Mouse (Mus musculus) retina, adult 2 months (tissue): ENCODE data around the gene Trim25.

Source experiments
- DNase-seq: peaks from one replicate; pipeline ENCODE4 v3.0.0-alpha.2; 2012; ENCODE audit warnings: low read depth, low spot score

Trim25 gene

DNA sequence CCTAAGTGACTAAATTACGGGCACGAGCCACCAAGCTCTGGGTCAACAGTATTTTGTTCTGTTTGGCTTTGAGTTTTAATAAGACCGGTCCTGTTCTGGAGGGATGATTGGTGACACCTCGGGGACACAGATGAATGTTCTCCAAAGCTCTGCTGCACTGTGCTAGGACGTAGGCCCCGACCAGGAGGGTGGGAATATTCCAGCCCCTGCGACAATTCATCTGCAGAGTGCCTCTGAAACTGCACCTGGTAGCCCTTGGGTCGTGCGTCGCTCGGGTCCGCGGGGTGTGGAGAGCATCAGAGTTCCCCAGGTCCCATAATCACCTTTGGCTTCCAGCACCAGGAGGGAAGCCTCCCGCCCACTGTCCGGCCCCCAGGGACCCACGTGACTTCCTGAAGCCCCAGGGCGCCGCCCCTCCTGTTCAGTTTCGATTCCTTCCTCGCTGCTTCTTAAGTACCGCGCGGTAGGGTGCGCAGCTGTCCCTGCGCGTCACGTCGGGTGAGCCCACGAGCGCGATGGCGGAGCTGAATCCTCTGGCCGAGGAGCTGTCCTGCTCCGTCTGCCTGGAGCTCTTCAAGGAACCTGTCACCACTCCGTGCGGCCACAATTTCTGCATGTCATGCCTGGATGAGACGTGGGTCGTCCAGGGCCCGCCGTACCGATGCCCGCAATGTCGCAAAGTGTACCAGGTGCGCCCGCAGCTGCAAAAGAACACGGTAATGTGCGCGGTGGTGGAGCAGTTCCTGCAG, at the start of gene Trim25:
TSS of gene Trim25 (plus strand) at position 403 of the 749 bp plus-strand sequence.
- DNase-seq = peak; percentile 82

DNA sequence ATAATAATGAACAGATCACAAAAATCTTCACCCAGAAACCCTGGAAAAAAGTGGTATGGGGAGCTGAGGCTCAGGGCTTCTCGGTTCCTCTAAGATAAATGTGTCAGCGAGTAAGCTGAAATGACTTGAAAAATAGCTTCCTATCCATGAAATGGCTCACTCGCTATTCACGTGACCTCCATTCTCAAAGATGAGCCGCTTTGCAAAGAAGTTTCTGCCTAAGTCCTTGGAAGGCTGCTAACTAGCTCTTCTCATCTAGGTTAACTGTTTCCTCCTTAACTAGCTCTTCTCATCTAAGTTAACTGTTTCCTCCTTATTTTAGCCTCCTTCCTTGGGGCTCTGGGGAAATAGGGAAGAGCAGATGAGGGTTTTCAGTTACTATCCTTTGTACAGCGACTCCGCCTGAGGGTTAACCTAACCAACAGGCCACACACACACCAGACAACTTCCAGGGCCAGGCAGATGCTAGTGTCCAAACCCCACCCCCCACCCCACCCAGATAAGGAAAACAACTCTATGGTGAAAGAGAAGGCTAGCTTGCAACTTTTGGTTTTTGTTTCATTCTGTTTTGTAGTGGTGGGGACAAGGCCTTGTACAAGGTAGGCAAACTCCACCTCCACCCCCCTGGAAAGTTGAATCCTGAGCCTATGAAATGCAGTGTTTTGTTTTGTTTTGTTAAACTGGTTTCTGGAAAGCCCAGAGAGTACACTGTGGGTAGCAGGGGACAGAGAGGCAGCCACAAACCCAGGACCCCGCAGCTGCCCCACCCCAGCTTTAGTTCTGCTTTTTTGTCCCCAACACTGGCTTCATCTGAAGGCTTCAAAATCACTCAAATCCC, 49.2 kb upstream of the Trim25 start:
- no peak for DNase-seq

DNA sequence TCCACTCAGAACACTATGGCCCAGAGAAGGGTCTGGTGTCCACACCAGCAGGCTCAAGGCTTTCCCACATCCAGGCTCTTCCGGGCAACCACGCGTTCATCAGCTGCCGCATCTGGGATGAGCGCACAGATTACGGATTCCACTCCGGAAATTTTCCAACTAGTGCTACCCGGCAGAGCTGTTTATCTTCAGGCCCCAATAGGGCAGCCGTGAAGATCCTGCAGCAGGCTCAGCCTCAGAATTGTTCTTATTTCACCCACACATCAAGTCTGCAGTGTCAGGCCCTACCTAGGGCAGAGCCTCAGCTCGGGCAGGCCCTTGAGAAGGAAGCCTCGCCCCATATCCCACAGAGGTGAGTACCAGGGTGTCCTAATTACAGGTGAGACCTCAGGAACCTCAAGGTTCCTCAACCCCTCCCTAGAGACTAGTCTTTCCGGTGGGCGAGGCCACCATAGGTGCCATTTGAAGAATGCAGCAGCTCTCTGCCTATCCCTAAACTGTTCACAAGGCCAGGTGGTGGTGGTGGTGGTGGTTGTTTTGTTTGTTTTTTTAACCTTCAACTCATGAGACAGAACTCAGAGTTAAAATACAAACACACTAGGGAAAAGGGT, 48.4 kb upstream of the Trim25 start:
- no peak for DNase-seq

DNA sequence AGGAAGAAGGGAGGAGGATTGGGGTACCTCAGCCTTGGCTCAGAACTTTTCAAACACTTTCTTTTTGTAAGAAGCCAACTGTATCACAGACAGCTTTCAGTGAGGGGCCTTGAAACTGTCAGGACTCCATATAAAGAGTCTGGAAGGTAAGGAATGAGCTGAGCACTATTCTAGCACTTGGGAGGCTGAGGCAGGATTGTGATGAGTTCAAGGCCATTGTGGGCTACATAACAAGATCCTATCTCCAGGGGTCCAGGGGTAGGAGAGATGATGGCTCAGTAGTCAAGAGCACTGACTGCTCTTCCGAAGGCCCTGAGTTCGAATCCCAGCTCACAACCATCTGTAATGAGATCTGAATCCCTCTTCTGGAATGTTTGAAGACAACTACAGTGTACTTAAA, 47.6 kb upstream of the Trim25 start:
- DNase-seq = no peak

DNA sequence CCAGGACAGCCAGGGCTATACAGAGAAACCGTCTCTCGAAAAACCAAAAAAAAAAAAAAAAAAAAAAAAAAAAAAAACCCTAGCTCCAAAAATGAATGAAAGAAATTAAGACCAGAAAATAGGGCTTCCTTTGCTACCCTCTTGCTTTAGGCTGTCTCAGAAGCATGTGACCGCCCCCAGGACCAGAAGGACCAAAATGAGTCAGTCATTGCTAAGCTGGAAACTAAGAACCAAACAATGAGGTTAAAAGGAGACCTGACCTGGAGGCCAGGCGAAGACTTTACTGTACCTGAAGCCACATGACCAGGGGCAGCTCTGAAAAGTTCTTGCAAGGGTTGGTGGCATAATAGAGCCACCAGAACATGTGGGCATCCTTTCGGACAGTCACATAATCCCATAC, 47.1 kb upstream of the Trim25 start:
- DNase-seq = no peak

DNA sequence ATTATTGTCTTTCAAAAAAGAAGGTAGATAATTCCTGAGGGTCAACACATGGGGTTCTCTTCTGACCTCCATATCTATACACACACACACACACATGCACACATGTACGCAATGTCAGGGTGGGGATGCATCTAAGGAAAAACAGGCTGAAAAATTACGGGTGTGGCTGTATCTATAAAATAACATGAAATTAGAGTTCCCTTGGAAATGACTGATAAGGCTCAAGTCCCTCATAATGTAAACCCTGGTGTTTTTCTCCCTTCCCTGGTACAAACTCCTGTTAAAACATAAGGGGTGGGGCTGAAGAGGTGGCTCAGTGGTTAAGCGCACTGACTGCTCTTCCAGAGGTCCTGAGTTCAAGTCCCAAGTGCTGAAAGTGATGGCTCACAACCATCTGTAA, 45.6 kb upstream of the Trim25 start:
- no peak for DNase-seq

DNA sequence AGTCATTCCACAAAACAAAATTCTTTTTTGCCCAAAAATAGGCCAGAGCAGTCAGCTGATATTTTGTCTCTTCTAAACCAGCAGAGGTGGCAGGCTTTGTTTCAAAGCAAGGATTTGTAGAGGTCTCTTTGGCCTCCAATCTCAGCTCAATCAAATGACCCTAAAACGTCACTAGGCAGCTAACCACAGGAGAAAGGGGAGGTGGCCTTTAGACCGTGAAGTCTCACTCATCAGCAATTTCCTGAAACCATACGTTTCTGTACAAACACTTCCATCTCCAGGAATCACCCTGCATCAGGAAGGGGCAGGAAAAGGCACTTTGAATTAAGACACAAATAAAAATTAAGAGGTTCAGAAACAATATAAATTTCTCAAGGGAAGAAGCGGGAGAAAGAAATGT, 44.4 kb upstream of the Trim25 start:
- DNase-seq = no peak

DNA sequence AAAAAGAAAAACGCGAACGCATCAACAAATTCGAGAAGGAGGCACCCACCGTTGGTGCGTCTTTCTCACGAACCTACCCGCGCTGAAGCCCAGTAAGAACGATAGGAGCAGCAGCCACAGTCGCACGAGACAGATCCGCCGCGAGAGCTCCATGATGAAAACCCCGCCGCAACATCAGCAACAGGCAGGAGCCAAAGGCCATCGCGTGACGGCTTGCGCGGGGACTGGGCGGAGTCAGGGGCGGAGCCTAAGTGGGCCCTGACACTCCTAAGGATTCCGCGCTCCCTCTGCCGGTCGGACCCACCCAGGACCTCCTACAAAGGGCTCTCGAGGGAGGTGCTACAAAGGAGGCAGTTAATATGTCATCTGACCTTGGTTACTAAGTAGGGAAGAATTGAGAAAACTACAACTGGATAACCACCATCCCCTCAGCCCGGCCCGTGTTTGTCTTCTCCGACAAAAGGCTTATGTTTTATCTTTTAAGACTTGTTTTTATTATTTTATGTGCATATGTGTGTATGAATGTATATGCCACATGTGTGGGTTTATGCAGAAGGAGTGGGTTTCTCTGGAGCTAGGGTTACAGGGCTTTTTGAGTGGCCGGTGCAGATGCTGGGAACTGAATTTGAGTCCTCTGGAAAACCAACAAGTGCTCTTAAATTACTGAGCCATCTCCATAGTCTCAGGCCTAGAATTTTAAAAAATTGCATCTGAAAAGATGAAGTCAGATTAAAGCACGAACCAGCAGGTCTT, 43.8 kb upstream of the Trim25 start, which contains the start of gene Scpep1:
TSS of gene Scpep1 (minus strand) at position 249 of the 753 bp plus-strand sequence.
- peak; percentile 85 for DNase-seq

DNA sequence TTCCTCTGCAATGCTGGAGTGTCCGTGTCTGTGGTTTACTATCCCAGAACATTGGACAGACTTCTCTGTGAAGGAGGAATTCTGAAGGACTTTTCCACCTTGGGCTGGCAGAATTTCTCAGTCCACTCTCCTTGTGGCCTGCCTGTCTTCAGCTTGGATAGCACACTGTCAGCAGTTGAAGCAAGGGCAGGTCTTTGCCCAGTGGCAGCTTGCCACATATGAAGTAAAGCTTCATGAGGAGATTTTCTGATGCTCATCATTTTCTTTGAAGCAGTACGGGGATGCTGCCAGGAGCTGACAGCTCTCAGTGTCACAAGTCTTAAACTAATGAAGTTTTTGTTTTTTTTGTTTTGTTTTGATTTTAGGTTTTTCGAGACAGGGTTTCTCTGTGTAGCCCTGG, 40.3 kb upstream of the Trim25 start:
- DNase-seq = no peak

DNA sequence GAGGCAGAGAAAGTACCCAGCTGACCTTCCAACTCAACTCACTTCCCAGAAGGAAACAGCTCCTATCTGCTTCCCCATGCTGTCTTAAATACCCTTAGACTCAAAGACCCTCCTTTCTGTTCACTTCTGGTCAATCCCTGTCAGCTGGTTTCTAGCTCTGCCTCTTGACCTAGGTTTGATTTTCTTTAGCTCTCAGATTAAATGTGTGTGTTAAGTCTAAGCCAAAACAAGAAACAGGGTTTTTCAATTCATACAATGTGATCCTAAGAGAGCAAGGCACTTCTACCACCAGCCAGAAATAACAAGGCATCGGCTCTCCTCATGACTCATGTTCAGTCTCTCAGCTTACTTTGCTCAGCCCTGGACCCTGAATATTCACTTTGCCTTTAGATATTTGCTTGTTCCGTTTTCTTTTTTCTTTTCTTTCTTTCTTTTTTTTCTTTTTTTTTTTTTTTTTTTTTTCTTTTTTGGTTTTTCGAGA, 32.3 kb upstream of the Trim25 start, which contains the start of gene Elobl:
TSS of gene Elobl (minus strand) at position 51 of the 481 bp plus-strand sequence.
- no peak for DNase-seq

DNA sequence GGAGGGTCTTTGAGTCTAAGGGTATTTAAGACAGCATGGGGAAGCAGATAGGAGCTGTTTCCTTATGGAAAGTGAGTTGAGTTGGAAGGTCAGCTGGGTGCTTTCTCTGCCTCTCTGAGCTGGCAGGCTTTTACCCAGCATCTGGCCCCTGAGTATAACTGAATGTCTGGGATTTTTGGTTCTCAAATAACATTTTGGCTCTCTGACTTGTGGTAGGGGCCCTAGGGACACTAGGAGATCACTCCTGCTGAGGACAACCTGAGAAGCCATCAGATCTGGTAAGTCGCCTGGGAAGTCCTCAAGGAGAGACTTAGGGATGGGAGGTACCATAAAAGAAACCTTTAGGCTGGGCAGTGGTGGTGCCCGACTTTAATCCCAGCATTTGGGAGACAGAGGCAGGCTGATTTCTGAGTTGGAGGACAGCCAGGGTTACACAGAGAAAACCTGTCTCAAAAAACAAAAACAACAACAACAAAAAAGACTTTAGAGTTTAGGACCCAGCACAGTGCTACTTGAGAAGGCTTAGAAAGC, 28.9 kb upstream of the Trim25 start, which contains the start of gene Coil:
TSS of gene Coil (plus strand) at position 51 of the 531 bp plus-strand sequence.
- no peak for DNase-seq

DNA sequence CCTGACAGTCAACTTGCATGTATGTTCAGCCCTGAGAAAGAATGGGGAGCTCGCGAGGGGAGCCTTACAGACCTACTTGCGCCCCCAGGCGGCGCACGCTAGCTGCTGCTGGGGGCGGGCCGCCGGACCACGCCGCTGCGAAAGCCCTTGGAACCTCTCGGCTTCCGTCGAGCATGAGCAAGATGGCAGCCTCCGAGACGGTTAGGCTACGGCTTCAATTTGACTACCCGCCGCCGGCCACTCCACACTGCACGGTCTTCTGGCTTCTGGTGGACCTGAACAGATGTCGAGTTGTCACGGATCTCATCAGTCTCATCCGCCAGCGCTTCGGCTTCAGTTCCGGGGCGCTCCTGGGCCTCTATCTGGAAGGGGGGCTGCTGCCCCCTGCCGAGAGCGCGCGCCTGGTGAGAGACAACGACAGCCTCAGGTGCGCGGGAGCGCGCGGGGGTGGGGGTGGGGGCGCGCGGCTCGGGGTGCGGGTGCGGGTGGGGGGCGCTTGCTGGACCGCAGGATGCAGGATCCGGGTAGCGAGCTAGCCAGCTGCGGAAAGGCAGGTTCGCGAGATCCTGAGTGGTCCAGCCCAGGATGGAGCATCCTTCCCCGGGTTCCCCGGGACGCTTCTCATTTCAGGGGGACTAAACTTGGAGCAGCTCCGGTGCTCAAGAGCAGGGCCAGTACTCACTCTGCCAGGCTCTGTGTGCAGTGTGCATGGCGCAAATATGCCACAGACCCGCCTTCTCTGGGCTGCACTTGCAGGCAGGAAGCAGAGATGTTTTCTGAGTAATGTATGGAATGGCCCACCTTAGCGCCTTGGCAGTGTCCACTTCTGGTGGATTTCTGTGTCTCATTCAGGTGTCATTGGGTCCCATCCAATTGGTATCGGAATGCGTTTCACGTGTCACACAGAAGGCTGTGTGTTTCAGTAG, 25.1 kb upstream of the Trim25 start:
- peak; percentile 84 for DNase-seq

DNA sequence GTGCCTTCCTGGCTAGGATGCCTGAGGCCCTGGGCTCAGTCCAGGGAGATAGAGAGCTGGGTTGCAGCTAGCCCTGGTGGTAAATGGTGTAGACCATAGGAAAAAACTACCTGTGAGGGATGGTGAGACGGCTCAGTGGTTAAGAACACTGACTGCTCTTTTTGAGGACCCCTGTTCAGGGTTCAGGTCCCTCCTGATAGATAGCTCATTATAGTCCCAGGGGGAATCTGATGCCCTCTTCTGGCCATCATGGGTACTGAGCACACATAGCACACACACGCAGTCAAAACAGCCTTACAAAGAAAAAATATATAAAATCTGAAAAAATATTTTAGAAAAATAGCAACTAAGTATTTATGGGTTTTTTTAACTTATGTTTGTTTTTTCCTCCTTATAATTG, 22.9 kb upstream of the Trim25 start:
- no peak for DNase-seq

DNA sequence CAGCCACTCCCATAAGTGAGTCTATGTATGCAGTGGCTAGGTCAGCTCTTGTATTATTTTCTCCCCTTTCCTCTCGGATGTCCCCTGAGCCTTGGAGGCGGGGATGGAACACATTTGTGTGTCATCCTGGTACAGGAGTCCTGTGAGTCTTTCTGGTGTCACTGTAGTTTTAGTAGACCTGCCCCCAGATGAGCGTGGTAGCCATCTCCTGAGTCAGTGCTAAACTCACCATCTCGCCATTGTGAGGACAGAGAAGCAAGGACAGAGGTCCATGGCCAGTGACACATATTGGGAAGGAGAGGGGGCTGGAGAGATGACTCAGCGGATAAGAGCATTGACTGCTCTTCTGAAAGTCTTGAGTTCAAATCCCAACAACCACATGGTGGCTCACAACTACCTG, 22.0 kb upstream of the Trim25 start:
- DNase-seq = no peak

DNA sequence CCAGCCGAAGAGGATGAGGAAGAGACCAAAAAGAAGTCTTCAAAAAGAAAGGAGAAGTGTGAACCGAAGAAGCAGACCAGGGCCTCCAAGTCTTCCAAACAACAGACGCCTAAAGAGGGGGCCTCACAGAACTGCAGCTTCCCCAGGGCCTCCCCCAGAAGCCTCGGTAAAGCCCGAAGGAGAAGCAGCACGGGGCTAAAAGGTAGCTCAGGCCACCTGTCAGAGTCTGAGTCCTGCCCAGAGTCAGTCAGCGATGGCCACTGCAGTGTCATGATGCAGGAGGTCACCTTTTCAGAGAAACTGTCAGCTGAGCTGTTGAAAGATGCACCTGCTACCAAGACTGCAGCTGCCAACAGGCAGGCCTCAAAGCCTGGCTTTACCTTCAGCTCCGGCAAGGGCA, 17.8 kb upstream of the Trim25 start:
- no peak for DNase-seq

DNA sequence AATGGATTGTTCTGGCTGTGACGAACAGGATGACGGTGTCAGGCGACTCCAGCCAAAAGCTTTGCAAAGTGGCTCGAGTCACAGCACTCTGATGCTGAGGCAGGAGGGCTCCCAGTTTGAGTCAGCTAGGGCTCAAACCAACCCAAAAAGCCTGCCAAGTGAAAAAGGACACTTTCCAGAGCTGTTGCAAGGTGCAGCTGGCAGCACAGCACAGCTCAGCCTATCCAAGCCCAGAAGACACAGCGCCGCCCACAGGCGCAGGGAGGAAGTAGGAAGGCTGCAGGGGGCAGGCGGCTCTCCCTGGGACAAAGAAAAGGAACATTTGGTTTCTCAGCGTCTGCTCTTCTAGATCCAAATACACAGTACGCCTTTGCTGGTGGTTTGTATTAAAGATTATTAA, 12.6 kb upstream of the Trim25 start:
- no peak for DNase-seq

DNA sequence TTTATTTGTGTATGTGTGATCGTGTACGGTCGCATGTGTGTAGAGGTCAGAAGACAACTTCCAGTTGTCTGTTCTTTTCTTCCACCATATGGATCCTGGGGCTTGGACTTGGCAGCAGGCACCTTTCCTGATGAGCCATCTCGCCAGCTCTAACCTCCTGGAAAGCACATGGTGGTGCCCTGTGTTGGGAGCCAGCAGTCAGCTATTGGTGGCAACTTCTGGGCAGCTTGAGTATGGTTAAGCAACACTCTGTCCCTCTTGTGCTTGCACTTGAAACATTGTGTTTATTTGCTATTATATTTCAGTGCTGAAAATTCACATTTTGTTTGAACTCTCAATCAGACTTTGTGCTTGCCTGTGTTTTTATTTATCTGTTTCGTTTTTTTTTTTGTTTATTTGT, 10.2 kb upstream of the Trim25 start:
- DNase-seq = no peak

DNA sequence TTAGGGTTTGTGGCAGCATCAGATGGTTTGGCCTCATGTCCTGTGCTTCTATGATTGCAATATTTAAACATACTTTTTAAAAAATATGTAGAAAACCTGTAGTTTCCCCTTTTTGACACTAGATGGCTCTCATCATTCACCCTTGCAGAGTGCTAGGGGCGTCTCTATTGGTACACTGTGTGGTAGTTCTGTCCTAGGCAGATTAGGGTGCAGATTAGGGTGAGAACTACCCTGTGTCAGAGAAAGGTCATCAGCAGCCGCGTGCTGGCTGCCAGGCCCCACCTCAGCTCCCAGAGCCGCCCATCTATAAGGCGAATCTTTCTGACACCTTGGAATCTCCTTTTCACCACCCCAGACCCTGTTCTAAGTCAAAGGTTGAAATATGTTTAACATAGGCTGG, 9.6 kb upstream of the Trim25 start:
- peak; percentile 60 for DNase-seq

DNA sequence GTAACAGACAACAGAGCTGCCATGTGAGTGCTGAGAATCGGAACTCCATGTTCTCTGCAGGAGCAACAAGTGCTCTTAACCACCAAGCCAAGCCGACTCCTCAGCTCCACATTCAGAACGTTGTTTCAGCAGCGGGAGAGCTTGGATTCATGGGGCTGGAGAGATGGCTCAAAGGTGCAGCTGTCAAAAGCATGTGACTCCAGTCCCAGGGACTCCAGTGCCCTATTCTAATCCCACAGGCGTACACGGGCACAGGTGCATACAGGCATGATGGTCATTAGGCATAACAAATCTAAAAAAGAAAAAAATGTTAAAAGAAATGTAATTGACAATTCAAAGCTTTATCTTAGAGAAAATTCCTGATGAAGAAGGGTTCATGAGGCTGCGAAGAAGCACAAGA, 6.0 kb upstream of the Trim25 start:
- DNase-seq = no peak

DNA sequence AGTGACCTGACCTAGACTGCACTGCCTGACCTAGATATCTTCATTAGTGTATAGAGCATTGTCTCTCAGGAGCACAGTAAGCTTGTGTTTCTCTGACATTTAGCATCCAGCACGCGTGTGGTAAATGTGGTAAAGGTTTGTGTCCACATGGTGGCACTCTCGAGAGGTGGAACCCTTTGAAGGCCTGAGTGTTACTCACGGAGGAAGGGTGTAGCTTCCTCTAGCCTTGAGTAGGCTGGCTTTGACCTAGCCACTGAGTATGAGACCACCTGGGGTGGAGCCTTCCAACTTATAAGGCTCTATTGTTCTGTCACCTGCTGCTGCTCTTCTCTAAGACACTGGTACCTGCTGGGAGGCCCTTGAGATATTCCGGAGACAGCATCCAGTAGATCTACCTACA, 5.6 kb upstream of the Trim25 start:
- DNase-seq = no peak
